Mouse (Mus musculus): Measurements from ENCODE around the gene Lair1.
"Not testable (repeated sequence)": the region's sequence is repeated elsewhere in the genome, so short reads cannot be mapped to it uniquely, and the experiment has no call there.

- TF ChIP-seq CTCF (IDR thresholded peaks at IDR 0.05; ENCODE audit: borderline replicate concordance, insufficient read depth, low read length); POLR2A (IDR thresholded peaks at IDR 0.05; ENCODE audit: low read depth, low read length): not testable (repeated sequence)
Measured at GRCm38 (mm10) chr7:4004636-4005035, 58.4 kb downstream of the Lair1 start.
